Mouse (Mus musculus): ENCODE measurements at regions not wholly inside any gene's neighbourhood (a gene's known extent, or its start where the extent isn't known, plus 50 kb on each side); places are given as distances from the start of the nearest gene placed in this dataset.
"Not testable (repeated sequence)": the region's sequence is repeated elsewhere in the genome, so short reads cannot be mapped to it uniquely, and the experiment has no call there.

- Histone ChIP-seq H3K27me3 (ENCODE audit: insufficient read depth, low read length) (no peaks in the 10 kb centered on the region), H3K4me2 (ENCODE audit: low read length) (no peak overlapping the region), H3K4me3 (replicated peaks; ENCODE audit: low read depth, low read length) (no peak overlapping the region), H3K9me3 (replicated peaks; ENCODE audit: low read length) (no peaks in the 10 kb centered on the region), H3K9ac (ENCODE audit: low read depth, low read length) (no peak overlapping the region), H3K36me3 (ENCODE audit: insufficient read depth, low read length) (no peaks in the 10 kb centered on the region), H3K27ac (no peak overlapping the region), H3K4me1 (replicated peaks; ENCODE audit: insufficient read depth, low read length) (no peaks in the 10 kb centered on the region)
- 82% methylated on average over 8 of the region's 8 CpGs for WGBS
- DNase-seq (ENCODE audit: low spot score), result no peak
- TF ChIP-seq CTCF (IDR thresholded peaks at IDR 0.05; ENCODE audit: low read depth), result no peak
- no peak for ATAC-seq (replicated peaks; ENCODE audit: low FRiP score, low read depth)
These were observed 110.5 kb upstream of the Wdfy3 start for GRCm38 (mm10) chr5:102180250-102180649.

DNA sequence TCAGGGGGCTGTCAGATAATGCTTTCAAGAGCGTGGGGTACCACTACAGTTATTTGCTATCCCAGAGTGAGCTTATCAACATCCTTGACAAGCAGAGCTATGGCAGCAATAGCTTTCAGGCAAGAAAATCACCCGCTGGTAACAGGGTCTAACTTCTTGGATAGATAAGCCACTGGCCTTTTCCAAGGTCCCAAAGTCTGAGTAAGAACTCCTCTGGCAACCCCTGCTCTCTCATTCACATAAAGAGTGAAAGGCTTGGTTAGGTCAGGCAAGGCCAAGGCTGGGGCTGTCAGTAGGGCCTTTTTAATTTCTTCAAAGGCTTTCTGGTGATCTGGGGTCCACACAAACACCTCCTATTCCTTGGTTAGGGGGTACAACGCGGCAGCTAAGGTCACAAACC lies 119.2 kb upstream of the Wdfy3 start:
- not testable (repeated sequence) for H3K27me3 ChIP-seq (ENCODE audit: insufficient read depth, low read length); H3K36me3 ChIP-seq (ENCODE audit: insufficient read depth, low read length); H3K4me1 ChIP-seq (replicated peaks; ENCODE audit: insufficient read depth, low read length); ATAC-seq (replicated peaks; ENCODE audit: low FRiP score, low read depth); H3K9ac ChIP-seq (ENCODE audit: low read depth, low read length); DNase-seq (ENCODE audit: low spot score); H3K9me3 ChIP-seq (replicated peaks; ENCODE audit: low read length); H3K4me3 ChIP-seq (replicated peaks; ENCODE audit: low read depth, low read length); H3K4me2 ChIP-seq (ENCODE audit: low read length); H3K27ac ChIP-seq
- WGBS, result 82% methylated on average over 4 of the region's 4 CpGs

- Histone ChIP-seq H3K27ac (no peak overlapping the region), H3K9me3 (replicated peaks; ENCODE audit: low read length) (no peaks in the 10 kb centered on the region), H3K36me3 (ENCODE audit: insufficient read depth, low read length) (no peaks in the 10 kb centered on the region), H3K4me3 (replicated peaks; ENCODE audit: low read depth, low read length) (no peak overlapping the region), H3K27me3 (ENCODE audit: insufficient read depth, low read length) (no peaks in the 10 kb centered on the region), H3K4me2 (ENCODE audit: low read length) (no peak overlapping the region), H3K9ac (ENCODE audit: low read depth, low read length) (no peak overlapping the region), H3K4me1 (replicated peaks; ENCODE audit: insufficient read depth, low read length) (no peaks in the 10 kb centered on the region)
- no peak for ATAC-seq (replicated peaks; ENCODE audit: low FRiP score, low read depth)
- TF ChIP-seq CTCF (IDR thresholded peaks at IDR 0.05; ENCODE audit: low read depth), result no peak
- DNase-seq (ENCODE audit: low spot score), result no peak
- WGBS, result 46% methylated on average over 4 of the region's 4 CpGs
These were observed 136.7 kb upstream of the Wdfy3 start for GRCm38 (mm10) chr5:102206456-102206855.

DNA sequence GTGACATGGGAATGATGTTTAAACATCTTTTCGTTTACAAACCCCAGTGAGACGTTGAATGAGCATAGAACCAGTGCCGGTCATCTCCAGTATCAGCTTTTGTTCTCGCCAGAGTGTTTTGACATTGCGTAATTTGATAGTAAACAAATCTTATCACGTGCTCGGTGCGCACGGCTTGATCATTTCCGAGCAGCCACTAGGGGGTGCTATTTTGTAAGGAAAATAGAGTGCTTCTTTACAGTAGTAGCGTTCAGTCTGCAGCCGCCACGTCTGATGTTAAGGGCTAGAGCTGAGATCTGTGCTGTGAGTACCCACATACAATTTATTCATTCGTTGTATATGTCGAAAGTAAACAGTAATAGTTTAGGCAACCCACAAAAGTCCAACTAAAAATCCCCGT lies 137.2 kb upstream of the Wdfy3 start:
- no peak overlapping the region for H3K4me3 ChIP-seq (replicated peaks; ENCODE audit: low read depth, low read length)
- peak; percentile 91 for TF ChIP-seq CTCF (IDR thresholded peaks at IDR 0.05; ENCODE audit: low read depth)
- WGBS, result 3% methylated on average over 16 of the region's 16 CpGs

GRCm38 (mm10) chr5:102213145-102213544 lies 143.4 kb upstream of the Wdfy3 start:
- no peak overlapping the region for H3K4me3 ChIP-seq (replicated peaks; ENCODE audit: low read depth, low read length)
- H3K4me1 ChIP-seq (replicated peaks; ENCODE audit: insufficient read depth, low read length), result no peaks in the 10 kb centered on the region
- ATAC-seq (replicated peaks; ENCODE audit: low FRiP score, low read depth) (no peak), DNase-seq (ENCODE audit: low spot score) (no peak)
- H3K9me3 ChIP-seq (replicated peaks; ENCODE audit: low read length), result no peaks in the 10 kb centered on the region
- WGBS, result 68% methylated on average over 6 of the region's 6 CpGs
- H3K9ac ChIP-seq (ENCODE audit: low read depth, low read length), result no peak overlapping the region
- H3K4me2 ChIP-seq (ENCODE audit: low read length), result no peak overlapping the region
- H3K27ac ChIP-seq, result no peak overlapping the region
- no peaks in the 10 kb centered on the region for H3K36me3 ChIP-seq (ENCODE audit: insufficient read depth, low read length)
- peak; percentile 53 for TF ChIP-seq CTCF (IDR thresholded peaks at IDR 0.05; ENCODE audit: low read depth)
- H3K27me3 ChIP-seq (ENCODE audit: insufficient read depth, low read length), result no peaks in the 10 kb centered on the region

More for the DNA sequence above, 137.2 kb upstream of the Wdfy3 start:
- no peak overlapping the region for H3K9ac ChIP-seq (ENCODE audit: low read depth, low read length)
- H3K4me1 ChIP-seq (replicated peaks; ENCODE audit: insufficient read depth, low read length), result no peaks in the 10 kb centered on the region
- DNase-seq (ENCODE audit: low spot score) (peak; percentile 94), ATAC-seq (replicated peaks; ENCODE audit: low FRiP score, low read depth) (peak; percentile 74)
- H3K27me3 ChIP-seq (ENCODE audit: insufficient read depth, low read length), result no peaks in the 10 kb centered on the region
- no peak overlapping the region for H3K27ac ChIP-seq
- no peaks in the 10 kb centered on the region for H3K9me3 ChIP-seq (replicated peaks; ENCODE audit: low read length)
- H3K36me3 ChIP-seq (ENCODE audit: insufficient read depth, low read length), result no peaks in the 10 kb centered on the region
- peak overlapping the region; percentile 21; the same call in 1 of the 2 replicates for H3K4me2 ChIP-seq (ENCODE audit: low read length)

DNA sequence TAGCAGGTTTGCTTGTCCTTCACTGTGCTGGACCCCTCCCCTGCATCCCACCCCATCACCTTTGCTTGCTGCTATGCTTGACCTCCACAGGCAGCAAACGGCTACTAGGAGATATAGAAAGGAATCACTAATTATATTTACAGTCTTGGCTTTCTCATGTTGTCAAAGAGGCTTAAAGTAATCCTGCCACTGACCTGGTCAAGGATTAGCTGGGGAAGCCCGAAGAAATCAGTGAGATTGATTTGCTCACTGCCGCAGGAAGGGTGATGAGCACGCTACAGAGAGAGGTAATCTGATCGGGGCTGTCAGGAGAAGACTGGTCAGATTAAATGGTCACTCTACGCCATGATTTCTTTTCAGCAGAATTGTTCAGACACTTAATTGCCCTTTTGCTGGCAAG lies 157.4 kb upstream of the Wdfy3 start:
- TF ChIP-seq CTCF (IDR thresholded peaks at IDR 0.05; ENCODE audit: low read depth), result no peak
- 29% methylated on average over 6 of the region's 6 CpGs for WGBS
- H3K9ac ChIP-seq (ENCODE audit: low read depth, low read length), result no peak overlapping the region

GRCm38 (mm10) chr5:102242614-102243013 lies 172.9 kb upstream of the Wdfy3 start:
- Histone ChIP-seq H3K4me3 (replicated peaks; ENCODE audit: low read depth, low read length) (no peak overlapping the region), H3K36me3 (ENCODE audit: insufficient read depth, low read length) (no peaks in the 10 kb centered on the region), H3K4me2 (ENCODE audit: low read length) (no peak overlapping the region), H3K4me1 (replicated peaks; ENCODE audit: insufficient read depth, low read length) (no peaks in the 10 kb centered on the region), H3K9ac (ENCODE audit: low read depth, low read length) (no peak overlapping the region), H3K27ac (no peak overlapping the region), H3K27me3 (ENCODE audit: insufficient read depth, low read length) (no peaks in the 10 kb centered on the region), H3K9me3 (replicated peaks; ENCODE audit: low read length) (no peaks in the 10 kb centered on the region)
- 87% methylated on average over 5 of the region's 5 CpGs for WGBS
- no peak for ATAC-seq (replicated peaks; ENCODE audit: low FRiP score, low read depth)
- DNase-seq (ENCODE audit: low spot score), result no peak
- TF ChIP-seq CTCF (IDR thresholded peaks at IDR 0.05; ENCODE audit: low read depth), result no peak

More for the DNA sequence above, 157.4 kb upstream of the Wdfy3 start:
- ATAC-seq (replicated peaks; ENCODE audit: low FRiP score, low read depth), result no peak
- H3K4me2 ChIP-seq (ENCODE audit: low read length), result no peak overlapping the region
- no peak overlapping the region for H3K27ac ChIP-seq
- no peaks in the 10 kb centered on the region for H3K4me1 ChIP-seq (replicated peaks; ENCODE audit: insufficient read depth, low read length)
- no peak for DNase-seq (ENCODE audit: low spot score)
- H3K9me3 ChIP-seq (replicated peaks; ENCODE audit: low read length), result no peaks in the 10 kb centered on the region
- H3K36me3 ChIP-seq (ENCODE audit: insufficient read depth, low read length), result no peaks in the 10 kb centered on the region
- no peaks in the 10 kb centered on the region for H3K27me3 ChIP-seq (ENCODE audit: insufficient read depth, low read length)
- H3K4me3 ChIP-seq (replicated peaks; ENCODE audit: low read depth, low read length), result no peak overlapping the region

Measured in kidney, postnatal 0 days (tissue).